Mouse (Mus musculus) hindbrain, embryonic 12.5 days (tissue): ENCODE measurements around the gene Zbtb38. TPM values are rescaled to one million over a fixed set of nuclear protein-coding genes. Genes with fewer than 3 reads are reported as not detected.
A peak's percentile ranks its signal among the peaks of the same experiment; 100 is the strongest.

ENCODE experiments used
- ATAC-seq: fragments of 200-750 bp; cut with Nextera tagmentation; 2 replicates; pipeline ENCODE4 v1.8.0; 2017; ENCODE audit warnings: moderate TSS enrichment; ENCODE audit not compliant: low FRiP score
- H3K27ac ChIP-seq: fragments of 300-500 bp; sonication (generic); 2 replicates; pipeline ENCODE4 v1.5.1; 2016; ENCODE audit warnings: mild to moderate bottlenecking
- H3K27me3 ChIP-seq: fragments of 300-500 bp; sonication (generic); 2 replicates; pipeline ENCODE4 v1.6.1; 2016; ENCODE audit warnings: mild to moderate bottlenecking
- H3K36me3 ChIP-seq: fragments of 300-500 bp; sonication (generic); 2 replicates; pipeline ENCODE4 v1.6.1; 2016; ENCODE audit warnings: mild to moderate bottlenecking
- H3K4me1 ChIP-seq: fragments of 300-500 bp; sonication (generic); 2 replicates; pipeline ENCODE4 v1.6.1; 2016
- H3K4me2 ChIP-seq: fragments of 300-500 bp; sonication (generic); replicated peaks from 2 replicates; pipeline ENCODE4 v1.6.1; 2016; ENCODE audit warnings: mild to moderate bottlenecking
- H3K4me3 ChIP-seq: fragments of 300-500 bp; sonication (generic); 2 replicates; pipeline ENCODE4 v1.5.1; 2016; ENCODE audit warnings: mild to moderate bottlenecking
- H3K9ac ChIP-seq: fragments of 300-500 bp; sonication (generic); 2 replicates; pipeline ENCODE4 v1.6.1; 2016; ENCODE audit warnings: mild to moderate bottlenecking, moderate library complexity
- H3K9me3 ChIP-seq: fragments of 300-500 bp; sonication (generic); replicated peaks from 2 replicates; pipeline ENCODE4 v1.6.1; 2016; ENCODE audit warnings: mild to moderate bottlenecking
- WGBS: fragments of 180-500 bp; shearing (Covaris S2); methylation state at CpG from one replicate; pipeline ENCODE4 v1.1.7; 2016; 5-methylcytosine and 5-hydroxymethylcytosine counted together
- polyA plus RNA-seq: library from polyadenylated mRNA; unstranded; fragments of >200 nt; fragmentation: Nextera tagmentation; extraction: Ambion mirVana; gene quantifications from 2 replicates; pipeline ENCODE4 v1.2.1, GENCODE M21; 2016

Gene Zbtb38
- polyA plus RNA-seq, 1 experiment from 2014 or later = 18.0 TPM

DNA sequence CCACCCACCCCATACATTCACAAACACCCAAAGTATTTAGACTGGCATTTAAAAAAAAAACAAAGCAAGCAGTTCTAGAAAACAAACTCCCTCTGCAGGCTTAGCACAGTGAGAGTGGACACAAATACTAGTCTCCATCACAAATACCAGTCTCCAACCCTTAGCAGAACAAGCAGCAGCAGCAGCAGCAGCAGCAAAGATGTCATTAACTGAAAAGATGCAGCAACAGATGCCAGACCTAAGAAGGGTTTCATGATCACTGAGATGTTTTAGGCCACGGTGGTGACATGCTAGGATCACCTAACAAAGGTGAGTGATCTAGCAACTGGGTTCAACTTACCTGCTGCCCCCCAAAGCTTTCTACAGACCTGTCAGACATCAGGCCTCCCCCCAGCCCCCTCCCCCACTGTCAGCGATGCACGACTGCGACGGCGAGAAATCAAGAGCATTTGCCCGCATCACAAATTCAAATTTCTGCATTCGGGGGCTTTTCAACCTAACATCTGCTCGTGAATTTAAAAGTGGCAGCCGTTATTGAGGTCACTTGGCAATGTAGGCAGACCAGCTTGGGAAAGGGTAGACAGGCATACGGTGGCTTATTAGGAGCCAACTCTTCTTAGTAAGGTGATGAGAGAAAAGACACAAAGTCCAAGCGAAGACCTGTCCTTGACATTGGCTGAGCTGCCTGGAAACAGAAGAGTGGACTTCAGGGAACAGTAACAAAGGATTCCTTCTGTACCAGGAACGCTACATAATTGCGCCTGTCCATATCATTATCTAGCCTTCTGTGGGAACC lies 26.1 kb downstream of the Zbtb38 start:
- Histone ChIP-seq H3K9me3 (no peaks in the 10 kb centered on the region), H3K4me3 (no peak overlapping the region), H3K36me3 (no peaks in the 10 kb centered on the region), H3K9ac (no peak overlapping the region), H3K4me1 (peaks cover 28% of the 10 kb centered on the region), H3K4me2 (peak overlapping the region; percentile 22), H3K27me3 (no peaks in the 10 kb centered on the region), H3K27ac (peak overlapping the region; percentile 66)
- ATAC-seq = peak; percentile 24; the same call in 1 of the 2 replicates
- whole genome bisulfite sequencing = 44% methylated on average over 14 of the region's 14 CpGs

DNA sequence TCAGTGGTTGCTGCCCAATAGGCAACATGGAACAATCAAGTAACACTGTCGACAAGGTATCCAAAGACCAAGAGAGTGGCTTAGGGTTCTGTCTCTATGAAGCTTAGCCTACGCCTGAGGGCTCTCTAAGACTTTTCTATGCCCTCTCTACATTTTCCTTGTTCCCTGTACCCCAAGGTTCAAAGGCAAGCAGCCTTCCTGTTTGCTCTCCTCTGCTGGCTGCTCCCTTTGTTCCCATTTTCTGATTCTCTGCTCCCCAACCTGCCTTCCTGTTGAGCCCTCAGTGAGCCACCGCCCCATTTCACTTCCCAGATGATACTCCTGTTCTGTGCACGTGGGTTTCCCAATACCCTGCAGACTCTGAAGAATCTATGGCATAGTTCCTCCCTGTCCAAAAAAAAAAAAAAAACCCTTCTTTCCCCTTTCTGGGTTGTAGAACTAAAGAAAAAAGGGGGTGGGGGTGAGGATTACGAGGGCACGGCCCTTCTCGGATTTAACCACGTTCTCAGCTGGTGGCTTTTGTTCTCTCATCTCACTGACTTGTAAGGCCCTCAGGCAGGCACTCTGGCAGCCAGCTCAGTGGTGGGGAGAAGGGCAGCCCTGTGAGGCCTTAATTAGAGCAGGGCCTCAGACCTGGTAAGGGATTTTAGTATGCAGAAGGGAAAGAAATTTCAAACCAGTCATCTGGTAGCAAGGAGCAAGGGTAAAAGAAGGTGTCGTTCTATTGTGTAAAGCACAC lies 26.9 kb downstream of the Zbtb38 start:
- H3K4me2 ChIP-seq = 0 out of 2 replicates have a peak overlapping the region, but pooled peaks have one; percentile 22
- no peak overlapping the region for H3K4me3 ChIP-seq
- H3K9me3 ChIP-seq = no peaks in the 10 kb centered on the region
- peaks cover 28% of the 10 kb centered on the region for H3K4me1 ChIP-seq
- H3K9ac ChIP-seq = no peak overlapping the region
- ATAC-seq = peak; percentile 60
- no peaks in the 10 kb centered on the region for H3K27me3 ChIP-seq
- WGBS = 17% methylated on average over 9 of the region's 9 CpGs
- H3K36me3 ChIP-seq = no peaks in the 10 kb centered on the region
- peak overlapping the region; percentile 66 for H3K27ac ChIP-seq

DNA sequence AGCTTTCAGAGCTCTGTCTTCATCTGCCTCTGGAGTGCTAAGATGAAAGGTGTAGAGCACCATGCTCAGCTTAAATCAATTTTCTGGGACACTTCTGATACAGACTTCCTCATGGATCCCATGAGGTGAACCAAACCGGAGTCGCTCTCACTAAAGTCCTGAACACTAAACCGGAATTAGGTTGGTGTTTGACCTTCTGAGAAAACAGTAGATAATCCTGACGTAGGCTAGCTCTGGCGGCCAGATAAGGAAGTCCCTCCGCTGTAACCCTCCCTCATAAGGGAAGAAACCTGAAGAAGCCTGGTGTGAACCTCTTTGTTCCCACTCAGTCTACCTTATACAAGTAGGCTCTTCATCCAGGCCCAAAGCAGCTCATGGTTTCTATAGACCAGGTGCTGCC lies 29.0 kb downstream of the Zbtb38 start:
- Histone ChIP-seq H3K36me3 (no peaks in the 10 kb centered on the region), H3K4me3 (no peak overlapping the region), H3K4me2 (no peak overlapping the region), H3K9ac (no peak overlapping the region), H3K4me1 (peaks cover 34% of the 10 kb centered on the region), H3K27me3 (no peaks in the 10 kb centered on the region), H3K9me3 (no peaks in the 10 kb centered on the region), H3K27ac (no peak overlapping the region)
- ATAC-seq = no peak
- 93% methylated on average over 6 of the region's 6 CpGs for WGBS

DNA sequence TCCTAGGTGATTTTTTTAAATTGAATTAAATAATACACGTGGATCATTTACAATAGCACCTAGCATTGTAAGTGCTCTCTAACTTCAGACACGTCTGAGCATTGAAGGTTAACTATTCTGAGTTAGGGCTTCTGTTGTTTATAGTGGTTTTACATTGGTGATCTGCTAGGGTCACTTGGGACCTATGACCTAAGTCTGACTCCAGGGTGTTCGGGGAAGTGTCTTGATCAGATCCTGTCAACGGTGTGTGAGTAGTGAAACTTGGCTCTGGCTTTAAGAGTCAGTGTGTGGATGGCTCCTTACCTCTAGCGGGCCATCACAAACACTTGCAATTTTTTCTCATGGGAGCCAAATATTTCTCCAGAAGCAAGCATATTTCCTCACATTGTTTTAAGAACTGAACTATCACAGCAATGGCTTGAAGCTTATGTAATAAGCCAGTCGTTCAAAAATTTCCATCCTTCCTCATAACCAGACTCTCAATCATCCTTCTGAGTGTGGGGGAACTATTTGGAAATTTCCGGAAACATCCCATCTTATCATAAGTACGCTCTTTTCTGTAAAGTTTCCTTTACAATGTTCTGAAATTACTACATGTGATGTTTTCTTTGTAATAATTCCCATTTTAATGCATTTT lies 31.4 kb downstream of the Zbtb38 start:
- no peak overlapping the region for H3K27ac ChIP-seq
- H3K4me1 ChIP-seq = peaks cover 15% of the 10 kb centered on the region
- H3K27me3 ChIP-seq = no peaks in the 10 kb centered on the region
- no peak overlapping the region for H3K4me2 ChIP-seq
- no peaks in the 10 kb centered on the region for H3K9me3 ChIP-seq
- no peak for ATAC-seq
- no peak overlapping the region for H3K4me3 ChIP-seq
- no peak overlapping the region for H3K9ac ChIP-seq
- WGBS = 89% methylated on average over 8 of the region's 8 CpGs
- no peaks in the 10 kb centered on the region for H3K36me3 ChIP-seq

DNA sequence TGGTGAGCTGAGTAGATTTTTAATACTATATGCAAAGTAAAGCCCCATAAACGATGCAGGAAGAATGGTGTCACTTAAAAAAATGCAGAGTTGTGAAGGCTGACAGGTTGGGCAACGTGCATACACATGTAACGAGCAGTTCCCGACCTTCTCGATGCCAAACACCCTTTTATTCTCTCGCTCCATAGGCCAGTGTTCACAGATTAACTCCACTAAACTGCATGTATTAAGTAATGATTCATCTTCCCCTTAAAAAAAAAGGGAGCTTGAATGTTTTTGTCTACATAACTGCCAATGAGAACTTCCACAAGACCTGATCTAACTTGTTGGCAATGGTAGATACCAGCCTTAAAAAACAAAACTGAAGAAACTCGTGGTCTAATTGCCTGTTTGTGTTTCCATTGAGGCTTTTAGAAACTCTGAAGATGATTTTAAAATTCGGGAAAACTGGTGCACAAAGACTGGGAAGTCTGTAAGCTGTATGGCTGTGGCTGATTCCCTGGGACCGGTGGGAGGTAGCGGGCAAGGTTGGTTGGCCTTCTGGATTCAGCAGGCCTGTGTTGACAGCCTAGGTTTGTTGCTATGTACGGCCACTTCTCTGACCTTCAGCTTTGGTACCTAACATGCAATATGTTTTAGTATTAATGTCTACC lies 32.0 kb downstream of the Zbtb38 start:
- WGBS = 75% methylated on average over 11 of the region's 11 CpGs
- Histone ChIP-seq H3K27ac (no peak overlapping the region), H3K4me2 (peak overlapping the region; percentile 67; the same call in 1 of the 2 replicates), H3K27me3 (no peaks in the 10 kb centered on the region), H3K9ac (no peak overlapping the region), H3K9me3 (no peaks in the 10 kb centered on the region), H3K36me3 (no peaks in the 10 kb centered on the region), H3K4me3 (no peak overlapping the region), H3K4me1 (peaks cover 14% of the 10 kb centered on the region)
- no peak for ATAC-seq

DNA sequence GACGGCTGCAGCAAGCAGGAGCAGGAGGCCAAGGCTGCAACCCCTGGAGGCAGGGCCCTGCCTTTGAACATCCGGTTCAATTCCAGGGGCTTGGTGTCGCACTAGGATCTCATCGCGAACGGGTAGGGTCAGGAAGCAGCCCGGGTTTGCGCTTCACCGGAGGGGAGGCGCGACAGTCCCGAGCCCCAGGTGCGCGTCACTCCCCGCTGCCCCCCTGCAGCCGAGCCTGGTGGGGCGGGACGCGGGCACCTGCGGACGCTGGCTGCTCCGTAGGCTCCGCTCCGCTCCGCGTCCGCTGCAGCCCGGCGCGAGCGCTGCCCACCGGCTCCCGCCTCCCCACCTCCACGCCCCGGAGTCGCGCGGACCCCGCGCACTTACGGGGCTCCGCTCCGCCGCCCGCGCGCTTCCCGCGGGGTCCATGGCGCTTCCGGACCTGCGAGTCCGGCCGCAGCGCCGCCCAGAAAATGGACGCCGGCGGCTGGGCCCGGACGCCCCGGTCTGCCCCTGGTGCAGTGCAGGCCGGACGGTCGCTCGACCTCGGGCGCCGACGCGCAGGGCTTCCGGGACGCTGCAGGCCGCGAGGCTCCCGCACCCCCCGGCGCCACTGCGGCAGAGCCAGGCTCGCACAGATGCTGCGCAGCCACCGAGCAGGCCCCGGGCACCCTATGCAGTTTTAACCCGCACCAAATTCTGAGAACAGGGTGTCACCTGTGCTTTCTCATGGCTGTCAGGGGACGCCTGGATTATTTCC lies 33.0 kb downstream of the Zbtb38 start:
- Histone ChIP-seq H3K27ac (peak overlapping the region; percentile 96), H3K27me3 (no peaks in the 10 kb centered on the region), H3K4me3 (peak overlapping the region; percentile 86), H3K4me1 (peaks cover 17% of the 10 kb centered on the region), H3K36me3 (no peaks in the 10 kb centered on the region), H3K9me3 (no peaks in the 10 kb centered on the region), H3K9ac (peak overlapping the region; percentile 92), H3K4me2 (peak overlapping the region; percentile 67)
- peak; percentile 88 for ATAC-seq
- under 1% methylated on average over 62 of the region's 85 CpGs for WGBS

DNA sequence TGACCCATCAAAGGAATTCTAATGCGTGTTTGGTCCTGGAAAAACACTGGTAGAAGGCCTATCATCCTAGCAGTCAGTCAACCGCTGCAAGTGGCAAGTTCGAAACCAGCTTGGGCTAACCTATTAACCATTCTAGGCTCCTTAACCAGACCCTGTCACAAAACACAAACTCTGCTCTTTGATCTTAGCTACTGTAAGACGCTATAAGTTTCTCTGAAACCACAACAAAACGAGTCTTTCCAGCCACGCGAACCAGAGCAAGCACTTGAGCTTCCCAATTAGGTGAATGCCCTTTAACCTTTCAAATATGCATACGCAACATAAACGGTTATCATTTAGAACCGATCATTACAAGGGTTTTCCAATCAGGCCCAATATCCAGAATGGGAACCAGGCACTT lies 33.7 kb downstream of the Zbtb38 start:
- no peaks in the 10 kb centered on the region for H3K36me3 ChIP-seq
- peaks cover 24% of the 10 kb centered on the region for H3K4me1 ChIP-seq
- H3K4me3 ChIP-seq = peak overlapping the region; percentile 86
- 68% methylated on average over 10 of the region's 10 CpGs for WGBS
- ATAC-seq = no peak
- H3K4me2 ChIP-seq = peak overlapping the region; percentile 67
- H3K9ac ChIP-seq = peak overlapping the region; percentile 92
- peak overlapping the region; percentile 96; the same call in 1 of the 2 replicates for H3K27ac ChIP-seq
- H3K27me3 ChIP-seq = no peaks in the 10 kb centered on the region
- H3K9me3 ChIP-seq = no peaks in the 10 kb centered on the region

DNA sequence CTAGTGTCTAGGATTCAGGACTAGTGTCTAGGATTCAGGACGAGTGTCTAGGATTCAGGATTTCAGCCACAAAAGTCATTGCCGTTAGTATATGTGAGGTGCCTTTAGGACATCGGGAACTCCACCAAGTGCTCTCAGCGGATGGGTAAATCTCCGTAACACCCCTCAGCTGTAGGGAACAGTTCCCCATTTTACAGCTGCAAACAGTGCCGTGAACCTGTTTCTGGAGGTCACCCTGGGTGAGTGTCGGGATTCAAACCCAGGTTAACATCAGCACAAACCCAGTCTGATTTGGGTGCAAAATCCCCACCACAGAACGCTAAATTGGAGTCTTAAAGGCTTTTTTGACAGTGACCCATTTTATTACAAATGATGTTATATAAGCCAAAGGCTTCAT lies 34.2 kb downstream of the Zbtb38 start:
- no peak overlapping the region for H3K4me3 ChIP-seq
- no peak for ATAC-seq
- no peak overlapping the region for H3K9ac ChIP-seq
- H3K4me1 ChIP-seq = peaks cover 26% of the 10 kb centered on the region
- no peaks in the 10 kb centered on the region for H3K27me3 ChIP-seq
- 93% methylated on average over 8 of the region's 8 CpGs for WGBS
- no peaks in the 10 kb centered on the region for H3K36me3 ChIP-seq
- peak overlapping the region; percentile 67; the same call in 1 of the 2 replicates for H3K4me2 ChIP-seq
- no peak overlapping the region for H3K27ac ChIP-seq
- H3K9me3 ChIP-seq = no peaks in the 10 kb centered on the region

DNA sequence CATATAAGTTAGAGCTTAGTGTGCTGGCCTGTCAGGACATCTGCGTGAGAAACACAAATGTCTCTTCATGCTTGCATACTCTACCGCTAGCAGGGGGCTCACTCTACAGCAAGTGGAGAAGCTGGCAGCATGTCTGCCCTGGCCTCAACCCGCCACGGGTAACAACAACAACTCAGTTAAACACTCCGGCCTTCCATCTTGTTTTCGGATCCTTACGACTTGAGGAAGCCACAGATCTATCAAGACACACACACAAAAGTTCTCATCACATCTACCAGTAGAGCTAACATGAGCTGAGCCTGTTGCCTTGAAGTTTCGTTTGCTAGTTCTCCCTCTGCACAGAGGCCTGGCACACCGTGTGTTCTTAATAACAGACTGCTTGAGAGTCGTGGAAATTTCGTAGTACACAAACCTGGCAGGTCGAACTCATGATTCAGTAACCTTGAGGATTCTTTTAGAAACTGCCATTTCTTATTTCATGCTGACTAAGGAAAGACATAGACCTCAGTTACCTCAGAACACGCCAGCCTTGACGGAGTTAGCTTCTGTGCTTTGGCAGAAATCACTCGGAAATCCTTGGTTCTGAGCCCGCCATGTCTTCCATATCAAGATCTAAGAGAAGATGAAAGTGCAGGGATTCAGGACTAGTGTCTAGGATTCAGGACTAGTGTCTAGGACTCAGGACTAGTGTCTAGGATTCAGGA lies 34.8 kb downstream of the Zbtb38 start:
- WGBS = 94% methylated on average over 16 of the region's 16 CpGs
- peaks cover 28% of the 10 kb centered on the region for H3K4me1 ChIP-seq
- no peak for ATAC-seq
- no peak overlapping the region for H3K27ac ChIP-seq
- H3K27me3 ChIP-seq = no peaks in the 10 kb centered on the region
- H3K4me2 ChIP-seq = no peak overlapping the region
- no peak overlapping the region for H3K9ac ChIP-seq
- H3K4me3 ChIP-seq = no peak overlapping the region
- no peaks in the 10 kb centered on the region for H3K36me3 ChIP-seq
- no peaks in the 10 kb centered on the region for H3K9me3 ChIP-seq

DNA sequence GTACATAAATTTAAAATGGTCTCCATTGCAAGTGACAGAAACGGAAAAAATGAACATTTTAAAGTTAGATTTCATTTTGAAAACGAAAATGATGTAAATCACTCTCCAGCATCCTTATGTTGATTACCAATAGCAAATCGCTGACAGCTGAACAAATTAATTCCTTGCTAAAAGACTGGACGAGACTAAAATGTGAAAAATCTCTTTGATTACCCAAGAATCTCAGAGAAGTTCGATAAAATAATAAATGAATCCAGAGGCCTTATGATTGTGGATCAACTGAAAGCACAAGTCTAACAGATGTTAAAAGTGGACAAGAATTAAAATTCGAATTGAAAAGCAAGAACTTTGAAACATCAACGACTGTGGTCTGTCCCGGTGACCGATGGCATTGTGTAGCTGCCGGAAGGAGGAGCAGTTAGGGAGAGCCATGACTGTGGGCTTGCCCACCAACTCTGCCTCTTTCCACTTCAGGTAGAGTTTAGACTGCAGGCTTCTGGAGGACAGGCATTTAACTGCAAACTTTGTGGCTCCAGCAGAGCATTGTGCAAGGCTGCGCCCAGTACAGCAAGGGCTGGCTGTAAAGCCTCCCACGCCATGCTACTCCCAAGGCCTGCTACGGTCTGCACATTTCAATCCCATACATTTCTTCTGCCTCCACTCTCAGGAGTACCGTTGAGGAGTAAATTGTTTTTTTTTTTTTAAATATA lies 35.7 kb downstream of the Zbtb38 start:
- peaks cover 28% of the 10 kb centered on the region for H3K4me1 ChIP-seq
- no peak overlapping the region for H3K9ac ChIP-seq
- no peak for ATAC-seq
- 88% methylated on average over 14 of the region's 14 CpGs for WGBS
- H3K4me2 ChIP-seq = no peak overlapping the region
- no peak overlapping the region for H3K27ac ChIP-seq
- no peak overlapping the region for H3K4me3 ChIP-seq
- no peaks in the 10 kb centered on the region for H3K9me3 ChIP-seq
- H3K27me3 ChIP-seq = no peaks in the 10 kb centered on the region
- H3K36me3 ChIP-seq = no peaks in the 10 kb centered on the region
